Mouse (Mus musculus) gastrocnemius, postnatal 14 days (tissue): ENCODE results near the gene Dpf3. TPM values are rescaled to one million over a fixed set of nuclear protein-coding genes. Genes with fewer than 3 reads are reported as not detected.
A peak's percentile ranks its signal among the peaks of the same experiment; 100 is the strongest.

Source experiments
- DNase-seq: peaks from one replicate; pipeline ENCODE4 v3.0.0; 2021; ENCODE audit warnings: mixed read lengths
- intact Hi-C: fragments of 180-260 bp; cut with DNase I; formaldehyde crosslinking; loops from one replicate; pipeline ENCODE4 v1.15.1; 2025; ENCODE audit warnings: low total_unique reads
- total RNA-seq, 2 experiments: library from RNA; stranded (reverse); gene quantifications; 2 replicates each; pipeline ENCODE4 v1.2.3; 2021

The Dpf3 gene
- total RNA-seq, 2 experiments from 2014 or later = 18.7 to 19.5 TPM

DNA sequence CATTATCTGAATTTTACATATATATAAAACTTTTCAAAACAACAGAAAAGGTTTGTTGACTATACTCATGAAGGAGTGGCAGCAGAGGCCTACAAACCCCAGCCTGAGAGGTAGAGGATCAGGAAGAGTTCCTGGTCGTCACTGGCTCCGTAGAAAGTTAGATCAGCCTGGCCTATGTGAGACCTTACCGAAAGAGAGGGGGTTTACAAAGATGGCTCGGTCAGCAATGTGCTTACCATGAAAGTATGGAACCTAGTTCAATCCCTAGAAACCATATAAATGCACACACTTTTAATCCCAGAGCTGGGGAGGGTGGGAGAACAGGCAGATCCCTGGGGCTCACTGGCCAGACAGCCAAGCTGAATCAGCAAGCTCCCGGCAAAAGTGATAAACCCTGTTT lies 118.1 kb downstream of the Dpf3 start:
- no peak for DNase-seq
- intact Hi-C loops = no loop called here

DNA sequence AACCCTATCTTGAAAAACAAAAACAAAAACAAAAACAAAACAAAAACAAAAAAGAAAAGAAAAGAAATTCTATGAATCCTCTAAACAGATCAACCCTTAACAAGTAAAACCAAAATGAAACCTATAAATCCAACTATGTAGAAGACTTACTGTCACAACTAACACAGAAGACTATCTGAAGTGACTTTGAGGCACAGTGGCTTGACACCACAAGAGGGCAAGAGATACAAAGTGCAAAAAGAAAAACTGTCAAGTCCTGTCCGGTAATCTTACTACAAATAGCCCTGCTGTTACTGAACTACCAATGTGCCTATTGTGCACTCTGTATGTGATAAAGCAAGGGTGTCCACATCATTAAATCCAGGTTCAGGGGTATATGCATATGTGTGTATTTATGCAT lies 120.0 kb downstream of the Dpf3 start:
- DNase-seq = no peak
- intact Hi-C loops = no loop called here

DNA sequence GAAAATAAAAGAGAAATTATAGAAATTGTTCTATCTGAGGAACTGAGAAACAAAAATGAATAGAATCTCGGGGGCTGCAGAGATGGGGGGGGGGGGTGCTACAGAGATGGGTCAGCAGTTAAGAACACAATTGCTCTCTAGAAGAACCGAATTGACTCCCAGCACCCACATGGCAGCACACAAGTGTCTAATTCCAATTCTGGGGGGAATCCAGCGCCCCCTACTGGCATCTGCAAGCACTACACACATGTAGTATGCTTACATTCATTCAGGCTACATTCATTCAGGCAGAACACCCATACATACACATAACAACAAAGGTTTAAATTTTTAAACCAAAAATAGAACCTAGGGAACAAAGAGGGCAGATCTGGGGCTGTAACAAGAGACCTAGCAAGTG lies 122.7 kb downstream of the Dpf3 start:
- no peak for DNase-seq
- intact Hi-C loops = no loop called here

DNA sequence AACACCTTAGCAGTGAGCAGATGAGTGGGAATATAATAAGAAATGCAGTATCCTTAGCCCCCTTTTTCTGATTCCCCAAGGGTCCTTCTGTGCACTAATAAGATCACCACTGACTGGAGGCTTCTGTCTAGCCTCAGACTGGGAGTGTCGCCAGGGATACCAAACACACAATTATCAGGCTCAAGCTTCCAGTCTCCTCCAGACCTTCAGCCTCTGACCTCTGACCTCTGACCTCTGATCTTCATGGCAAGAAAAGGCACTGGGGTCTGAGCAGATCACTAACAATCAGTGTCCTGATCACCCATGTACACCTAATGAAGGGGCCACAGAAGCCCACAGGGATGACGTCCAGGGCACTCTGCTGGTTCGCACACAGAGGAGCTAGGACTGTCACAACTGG lies 125.7 kb downstream of the Dpf3 start:
- intact Hi-C loops = no loop called here
- no peak for DNase-seq

DNA sequence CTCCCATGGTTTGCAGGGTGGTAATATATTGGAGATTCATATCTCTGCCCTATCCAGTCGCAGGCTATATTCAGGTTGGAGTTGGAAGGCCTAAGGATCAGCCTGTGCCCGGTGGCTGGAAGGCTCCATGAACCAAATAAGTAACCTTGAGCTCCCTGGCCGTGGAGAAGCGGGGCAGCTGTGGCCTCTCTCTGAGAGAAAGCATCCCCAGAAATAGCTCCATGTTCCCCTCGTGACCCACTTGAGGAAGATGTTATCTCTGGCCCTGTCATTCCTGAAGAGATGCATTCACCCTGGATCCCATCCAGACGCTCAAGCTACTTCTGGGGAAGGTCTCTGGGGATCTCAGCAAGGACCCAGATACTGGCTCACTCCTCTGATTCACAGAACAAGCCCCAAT lies 134.9 kb downstream of the Dpf3 start:
- intact Hi-C loops = no loop called here
- DNase-seq = no peak

DNA sequence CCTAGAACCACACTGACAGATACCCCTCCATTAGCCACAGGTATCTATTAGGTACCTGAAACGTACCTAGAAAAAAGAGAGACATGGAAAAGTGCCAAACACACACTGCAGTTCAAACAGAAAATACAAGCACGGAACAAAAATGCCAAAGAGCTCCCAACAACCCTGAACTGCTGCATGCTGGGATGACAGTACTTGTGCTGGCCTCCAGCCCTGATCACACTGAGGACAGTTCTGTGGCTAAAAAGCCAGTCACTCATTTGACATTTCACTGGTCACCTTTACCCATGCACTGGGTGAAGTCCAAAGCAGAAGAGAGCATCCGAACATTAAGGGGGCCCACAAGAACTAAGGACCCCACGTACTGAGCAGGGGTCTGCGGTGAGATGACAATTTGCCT lies 137.8 kb downstream of the Dpf3 start:
- intact Hi-C loops = no loop called here
- no peak for DNase-seq

DNA sequence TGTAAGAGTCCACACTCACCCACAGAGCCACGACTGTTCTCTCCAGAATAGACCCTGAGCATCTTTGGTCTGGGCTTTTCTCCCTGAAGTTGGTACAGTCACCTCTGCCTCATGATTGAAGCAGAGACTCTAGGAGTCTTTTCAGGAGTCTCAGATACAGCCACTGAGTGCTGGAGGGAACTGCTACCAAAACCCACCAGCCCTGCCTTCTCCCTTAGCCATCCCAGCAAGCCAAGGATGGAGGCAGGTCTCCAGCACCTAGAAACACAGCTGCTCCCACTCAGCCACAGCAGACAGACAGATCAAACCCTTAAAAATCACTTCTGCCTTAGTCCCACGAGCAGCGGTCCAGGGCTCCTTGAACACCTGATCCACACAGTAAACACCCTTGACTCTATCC lies 139.3 kb downstream of the Dpf3 start:
- intact Hi-C loops = no loop called here
- DNase-seq = no peak

DNA sequence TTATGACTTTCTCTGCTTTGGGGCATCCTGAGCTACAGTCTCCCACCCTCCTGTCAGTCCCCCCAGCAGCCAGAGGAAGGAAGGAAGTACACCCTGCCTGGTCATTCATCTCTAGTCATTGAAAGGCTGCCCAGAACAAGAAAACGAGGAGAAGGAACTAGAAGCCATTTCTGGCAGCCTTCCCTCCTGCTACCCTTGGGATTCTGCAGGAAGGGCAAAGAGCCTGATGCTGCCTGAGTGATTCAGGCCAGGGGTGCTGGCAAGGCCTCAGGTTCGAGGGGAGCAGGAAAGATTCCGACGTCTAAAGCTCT lies 144.7 kb downstream of the Dpf3 start:
- DNase-seq = peak; percentile 31
- intact Hi-C loops = no loop called here

DNA sequence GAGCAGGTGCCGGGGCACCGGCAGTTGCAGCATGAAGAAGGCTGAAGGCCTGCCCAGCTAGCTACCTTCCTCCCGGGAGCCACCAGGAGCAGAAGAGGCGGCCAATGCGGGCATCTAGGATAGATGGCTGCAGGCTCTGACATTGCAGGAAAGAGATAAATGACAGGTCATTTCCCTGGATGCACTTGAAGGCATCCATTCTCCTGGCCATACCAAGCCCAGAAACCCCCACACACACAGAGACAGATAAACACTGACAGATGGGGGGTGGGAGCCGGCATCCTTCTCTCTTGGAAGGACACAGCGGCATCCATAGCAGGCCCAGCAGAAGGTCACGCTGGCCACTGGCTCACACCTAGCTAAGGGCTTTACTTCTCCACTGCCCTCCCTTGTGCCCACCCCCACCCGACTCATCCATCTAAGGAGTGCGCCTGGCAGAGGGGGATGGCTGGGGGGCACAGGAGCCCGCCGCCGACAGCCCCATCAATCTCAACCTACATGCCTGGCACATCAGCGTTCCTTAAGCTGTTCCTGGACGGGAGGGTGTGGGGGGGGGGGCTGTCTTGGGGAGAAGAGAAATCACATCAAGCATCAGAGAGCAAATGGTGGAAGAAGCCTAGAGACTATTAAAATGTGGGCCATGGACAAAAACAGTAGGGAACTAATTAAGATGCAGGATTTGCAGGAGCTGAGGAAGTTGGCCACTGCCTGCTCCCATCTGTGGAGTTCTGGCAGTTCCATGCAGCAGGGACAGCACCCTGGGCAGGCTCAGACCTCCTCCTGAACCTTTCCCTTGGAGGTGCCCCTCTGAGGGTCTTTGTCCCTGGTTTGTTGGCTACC lies 145.3 kb downstream of the Dpf3 start:
- intact Hi-C loops = no loop called here

DNA sequence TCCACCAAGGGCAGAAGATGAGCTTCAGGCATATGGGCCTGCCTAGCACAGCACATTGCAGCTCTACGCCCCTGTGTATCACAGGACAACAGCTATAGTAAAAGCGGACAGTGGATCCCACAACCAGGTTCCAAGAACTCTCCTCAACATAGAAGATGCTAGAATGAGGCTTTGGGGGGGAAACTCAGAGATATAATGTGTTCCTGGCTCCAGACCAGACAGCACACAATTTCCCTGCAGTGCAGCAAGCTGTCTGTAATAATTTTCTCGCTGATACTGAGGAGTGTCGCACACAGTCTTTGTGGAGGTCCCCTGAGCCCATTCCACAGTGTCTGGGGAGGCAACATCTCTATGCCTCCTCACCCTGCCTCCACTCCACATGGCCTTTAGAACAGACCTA lies 146.6 kb downstream of the Dpf3 start:
- no peak for DNase-seq
- intact Hi-C loops = no loop called here

More for the DNA sequence above, 145.3 kb downstream of the Dpf3 start:
- DNase-seq = no peak

DNA sequence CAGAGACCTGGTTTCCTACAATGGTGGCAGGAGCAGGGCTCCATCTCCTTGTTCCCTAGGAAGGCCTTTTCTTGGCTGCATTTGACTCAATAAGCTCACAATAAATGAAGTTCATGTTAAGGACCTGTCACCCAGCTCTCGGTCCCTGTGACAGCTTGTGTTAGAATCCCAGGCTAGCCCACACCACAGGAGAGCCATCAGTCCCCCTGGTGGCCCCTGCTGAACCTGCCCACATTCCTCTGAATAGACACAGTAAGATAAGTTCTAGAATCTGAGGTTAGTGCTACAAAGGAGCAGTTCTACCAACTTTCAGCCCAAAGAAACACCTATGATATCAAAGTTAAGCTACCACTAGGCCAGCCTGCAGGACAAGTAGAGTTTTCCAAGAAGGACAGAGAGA lies 149.2 kb downstream of the Dpf3 start:
- no peak for DNase-seq
- intact Hi-C loops = no loop called here

DNA sequence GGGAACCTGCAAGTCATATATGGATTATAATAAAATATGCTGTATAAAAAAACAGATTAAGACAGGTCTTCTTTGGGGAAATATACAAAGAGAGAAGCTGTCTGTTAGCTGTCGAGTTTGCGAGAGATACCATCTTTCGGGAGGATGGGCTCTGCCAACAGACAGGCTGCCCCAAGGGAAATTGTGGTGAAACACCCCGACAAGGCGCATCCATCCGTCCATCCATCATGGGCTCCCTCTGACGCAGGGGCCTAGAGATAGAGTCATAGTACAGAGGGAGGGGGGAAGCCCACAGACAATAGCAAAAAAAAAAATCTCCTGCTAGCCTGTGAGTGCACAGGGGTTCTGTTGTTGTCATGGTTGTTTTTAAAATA lies 149.8 kb downstream of the Dpf3 start:
- intact Hi-C loops = no loop called here
- no peak for DNase-seq

DNA sequence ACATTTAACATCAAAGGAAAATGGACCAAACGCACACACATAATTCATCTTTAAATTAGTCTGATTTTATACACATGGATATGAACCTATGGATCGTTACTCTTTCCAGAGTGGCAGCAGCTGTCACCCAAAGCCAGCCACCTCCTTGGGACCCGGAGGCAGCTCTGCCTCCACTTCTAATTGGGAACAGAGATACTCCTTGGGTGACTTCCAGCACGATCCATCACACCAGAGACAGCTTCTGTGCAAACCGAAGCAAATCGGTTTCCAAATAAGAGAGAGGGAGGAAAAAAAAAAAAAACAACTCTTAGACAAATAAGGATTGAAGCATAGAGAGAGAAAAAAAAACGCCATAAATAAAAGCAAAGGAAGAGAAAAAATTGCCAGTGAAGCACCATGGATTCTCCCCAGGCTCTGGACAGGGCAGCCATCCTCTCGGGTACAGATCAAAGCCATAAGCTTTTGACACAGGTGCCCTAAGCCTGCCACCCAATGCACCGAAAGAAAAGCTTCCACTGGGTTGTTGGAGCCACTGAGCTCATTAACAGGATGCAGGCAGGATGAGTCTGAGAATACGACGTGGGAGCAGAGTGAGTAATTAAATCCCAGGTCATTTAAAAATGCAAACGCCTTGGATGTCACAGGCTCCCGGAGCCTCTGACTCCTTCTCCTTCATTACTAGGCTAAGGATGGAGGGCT lies 150.3 kb downstream of the Dpf3 start:
- no peak for DNase-seq
- intact Hi-C loops = no loop called here

DNA sequence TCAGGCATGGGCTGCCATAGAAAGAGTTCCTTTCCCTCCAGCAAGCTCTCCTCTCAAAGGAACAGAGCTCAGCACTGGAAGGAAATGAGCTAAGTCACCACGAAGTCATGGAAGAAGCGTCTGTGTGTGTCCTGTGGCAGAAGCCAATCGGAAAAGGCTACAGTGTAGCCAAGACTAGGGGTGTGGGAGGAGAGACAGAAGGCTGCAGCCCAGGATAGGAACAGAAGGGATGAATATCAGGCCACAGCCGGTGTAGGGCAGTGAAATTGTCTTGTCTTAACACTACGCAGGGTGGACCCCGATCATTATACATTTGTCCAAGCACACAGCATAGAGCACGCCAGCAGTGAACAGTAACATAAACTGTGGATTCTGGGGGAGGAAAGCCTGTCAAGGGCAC lies 157.5 kb downstream of the Dpf3 start:
- intact Hi-C loops = no loop called here
- DNase-seq = no peak

DNA sequence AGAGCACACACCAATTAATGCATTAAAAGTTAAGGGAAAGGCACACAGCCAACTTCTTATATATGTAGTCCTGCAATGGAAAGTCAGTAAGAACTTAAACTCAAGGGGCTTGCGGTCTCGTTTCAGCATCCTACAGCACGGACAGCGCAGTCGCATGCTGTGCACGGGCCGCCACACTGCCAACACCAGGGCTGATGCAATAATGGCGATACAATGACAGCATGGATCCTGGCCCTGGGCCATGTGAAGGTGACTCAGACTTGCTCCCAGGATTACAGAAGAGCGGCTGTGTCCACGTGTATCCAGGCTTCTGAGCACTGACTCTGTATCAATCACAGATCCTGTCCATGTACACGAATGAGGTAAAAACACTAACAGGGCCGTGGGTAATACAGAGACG lies 158.6 kb downstream of the Dpf3 start:
- no peak for DNase-seq
- intact Hi-C loops = no loop called here

DNA sequence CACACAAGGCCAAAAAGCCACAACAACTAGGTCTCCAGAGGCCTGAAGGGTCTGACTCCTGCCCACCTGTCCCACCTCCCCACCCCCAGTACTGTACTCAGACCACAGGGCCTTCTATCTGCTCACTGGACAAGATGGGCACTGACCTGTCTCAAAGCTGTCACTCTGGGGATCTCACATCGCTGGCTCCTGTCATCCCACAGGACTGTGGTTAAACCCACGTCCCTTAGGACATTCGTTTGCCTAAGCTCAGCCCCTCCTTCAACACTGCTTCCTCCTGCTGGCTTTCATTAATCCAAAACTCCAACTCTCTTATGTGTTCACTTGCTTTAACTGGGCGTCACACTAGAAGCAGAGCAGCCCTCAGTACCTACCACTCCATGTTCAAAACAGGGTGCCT lies 159.0 kb downstream of the Dpf3 start:
- intact Hi-C loops = no loop called here
- no peak for DNase-seq

DNA sequence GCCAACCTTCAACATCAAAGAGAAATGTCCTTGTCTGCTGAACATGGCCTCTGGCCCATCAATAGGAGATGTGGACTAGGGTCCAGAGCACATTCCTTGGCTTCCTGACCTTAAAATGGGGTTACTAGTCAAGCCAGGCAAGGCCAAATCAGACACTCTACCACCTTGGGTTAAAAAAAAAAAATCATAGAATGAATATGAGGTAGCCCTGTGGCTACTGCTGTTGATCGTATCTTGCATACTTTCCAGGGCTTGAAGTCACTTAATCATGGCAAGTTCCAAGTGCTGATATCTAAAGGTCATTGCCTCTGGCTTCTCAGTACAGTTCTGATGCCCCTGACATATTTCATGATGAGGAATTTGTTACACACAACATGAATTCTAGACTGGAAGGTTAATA lies 160.1 kb downstream of the Dpf3 start:
- DNase-seq = no peak
- intact Hi-C loops = no loop called here

DNA sequence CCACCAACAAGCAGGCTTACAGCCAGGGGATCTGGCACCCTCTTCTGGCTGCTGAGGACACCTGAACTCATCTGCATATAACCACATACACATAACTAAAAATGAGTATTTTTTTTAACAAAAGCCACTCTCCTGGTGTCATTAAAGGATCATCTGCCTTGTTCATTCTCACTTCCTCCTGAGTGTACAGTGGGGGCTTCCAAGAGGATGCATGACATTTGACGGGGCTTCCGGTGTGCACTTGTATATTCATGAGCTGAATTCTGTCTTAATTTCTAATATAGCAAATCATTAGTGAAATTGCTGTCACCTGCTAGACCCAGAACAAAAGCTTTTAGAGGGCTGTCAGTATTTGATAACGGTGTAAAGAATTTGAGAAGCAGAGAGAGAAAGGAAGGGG lies 166.8 kb downstream of the Dpf3 start:
- no peak for DNase-seq
- intact Hi-C loops = no loop called here

DNA sequence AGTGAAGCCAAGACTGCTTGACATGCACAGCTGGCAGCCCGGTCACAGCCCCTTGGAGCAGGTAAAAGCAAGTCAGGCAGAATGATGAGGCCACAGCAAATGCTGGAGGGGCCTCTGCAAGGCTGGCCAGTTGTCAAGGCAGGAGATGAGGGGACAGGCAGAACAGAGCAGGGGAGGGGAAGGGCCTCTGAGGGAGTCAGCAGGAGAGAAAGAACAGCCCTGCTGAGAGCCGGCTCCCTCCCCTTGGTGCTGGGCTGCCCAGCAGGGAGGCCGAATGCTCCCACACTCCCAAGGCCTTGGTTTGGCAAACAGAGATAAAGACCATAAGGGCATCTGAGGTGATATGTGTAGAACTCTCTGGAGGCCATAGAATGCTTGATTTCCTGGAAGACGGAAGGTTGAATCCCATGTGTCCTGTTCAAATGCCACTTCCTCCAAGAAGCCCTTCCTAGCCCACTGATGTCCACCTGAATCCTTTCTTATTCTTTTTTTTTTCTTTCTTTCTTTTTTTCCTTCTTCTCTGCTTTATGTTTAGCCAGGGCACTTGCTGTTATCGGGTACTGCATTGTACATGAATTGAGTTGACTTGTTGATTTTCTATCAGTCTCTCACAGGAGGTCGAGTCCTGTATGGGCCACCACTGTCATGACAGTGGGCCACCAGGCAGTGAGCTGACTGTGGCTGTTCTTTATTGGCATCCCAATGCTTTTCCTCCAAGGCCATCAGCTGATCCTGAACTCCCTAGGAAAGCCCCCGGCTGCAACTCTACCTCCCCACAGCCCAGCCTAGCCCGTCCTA lies 169.7 kb downstream of the Dpf3 start:
- intact Hi-C loops = no loop called here
- no peak for DNase-seq

DNA sequence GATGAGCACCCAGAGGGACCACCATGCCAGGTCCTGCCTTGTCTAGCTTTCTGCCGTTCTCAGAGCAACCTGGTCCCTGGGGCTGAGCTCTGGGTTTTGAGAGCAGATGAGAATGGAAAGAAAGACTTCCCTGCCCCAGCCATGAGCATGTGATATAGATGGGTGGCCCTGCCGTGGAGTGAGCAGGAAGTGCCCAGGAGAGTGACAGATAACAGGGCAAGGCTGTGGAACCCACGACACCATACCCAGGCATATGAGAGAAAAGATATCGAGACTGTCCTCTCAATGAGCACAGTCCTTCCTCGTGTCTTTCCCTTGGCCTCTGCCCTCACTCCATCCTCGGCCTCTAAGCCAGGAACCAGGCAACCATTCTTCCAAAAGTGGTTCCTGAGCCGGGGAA lies 172.8 kb downstream of the Dpf3 start:
- intact Hi-C loops = no loop called here
- DNase-seq = no peak

DNA sequence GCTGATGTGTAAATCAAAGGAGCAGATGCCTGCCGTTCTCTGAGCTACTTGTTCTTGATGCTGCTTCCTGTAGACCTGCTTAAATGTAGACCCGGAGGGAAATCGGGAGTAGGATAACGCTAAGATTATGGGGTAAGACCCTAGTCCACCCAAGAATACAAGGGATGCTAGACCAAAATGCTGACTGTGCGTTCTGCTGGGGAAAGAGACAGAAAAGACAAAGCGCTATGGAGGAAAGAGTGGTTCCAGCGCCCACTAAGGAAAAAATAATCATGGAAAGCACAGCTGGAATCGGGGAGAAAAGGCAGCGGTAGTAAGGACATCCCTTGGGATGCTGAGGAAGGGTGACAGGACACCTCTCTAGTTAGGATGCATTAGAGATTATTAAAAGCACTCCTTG lies 174.7 kb downstream of the Dpf3 start:
- intact Hi-C loops = no loop called here
- no peak for DNase-seq
